Mouse (Mus musculus) retina, adult 2 months (tissue): Measurements from ENCODE around the gene Ube2g2.

Experiments used
- DNase-seq: peaks from one replicate; pipeline ENCODE4 v3.0.0-alpha.2; 2012; ENCODE audit warnings: low read depth, low spot score

Gene Ube2g2

DNA sequence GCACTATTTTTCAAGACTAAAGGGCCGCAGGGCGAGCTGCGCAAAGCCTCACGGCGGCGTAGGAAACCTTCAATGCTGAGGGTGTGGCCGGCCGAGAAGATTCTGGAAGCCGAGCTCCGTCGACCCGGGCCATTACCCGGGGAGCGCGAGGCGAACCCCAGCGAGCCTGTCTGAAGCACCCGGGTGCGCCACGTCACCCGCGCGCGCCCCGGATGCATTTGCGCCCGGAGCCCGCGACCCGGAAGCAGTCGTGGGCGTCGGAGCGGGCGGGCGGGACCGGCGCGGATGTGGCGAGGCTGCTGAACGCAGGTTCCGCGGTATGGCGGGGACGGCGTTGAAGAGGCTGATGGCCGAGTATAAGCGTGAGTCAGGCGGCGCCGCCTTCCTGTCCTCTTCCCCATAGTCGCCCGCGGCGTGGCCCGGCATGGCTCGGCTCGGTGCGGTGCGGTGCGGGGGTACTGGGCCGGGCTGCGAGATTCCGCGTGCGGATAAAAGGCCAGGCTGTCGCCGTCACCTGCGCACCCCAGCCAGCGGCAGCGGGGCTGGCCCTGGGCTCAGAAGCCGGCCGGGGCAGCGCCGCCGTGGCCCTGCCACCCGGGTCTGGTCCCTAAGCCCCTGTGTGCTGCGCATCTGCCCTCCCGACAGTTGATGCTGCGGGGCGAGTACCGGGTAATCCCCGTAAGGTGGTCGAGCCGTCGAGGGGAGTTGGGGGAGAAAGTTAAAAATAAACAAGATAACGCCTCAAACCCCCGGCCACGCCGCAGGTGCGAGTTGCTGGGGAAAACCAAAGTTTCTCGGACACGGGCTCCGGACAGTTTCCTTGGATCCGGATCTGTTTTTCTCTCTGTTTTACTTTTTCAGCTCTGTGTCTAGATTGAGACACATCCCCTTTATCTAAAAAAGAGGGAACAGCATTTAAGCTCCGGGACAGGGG is at the start of gene Ube2g2:
Ube2g2 (plus strand) TSS at position 221 of the 934 bp plus-strand sequence.
- DNase-seq: peak; percentile 84

- no peak for DNase-seq
Measured at GRCm38 (mm10) chr10:77573162-77573561, 48.9 kb upstream of the Ube2g2 start.

GRCm38 (mm10) chr10:77580027-77580920 is 41.8 kb upstream of the Ube2g2 start:
- DNase-seq: no peak

DNA sequence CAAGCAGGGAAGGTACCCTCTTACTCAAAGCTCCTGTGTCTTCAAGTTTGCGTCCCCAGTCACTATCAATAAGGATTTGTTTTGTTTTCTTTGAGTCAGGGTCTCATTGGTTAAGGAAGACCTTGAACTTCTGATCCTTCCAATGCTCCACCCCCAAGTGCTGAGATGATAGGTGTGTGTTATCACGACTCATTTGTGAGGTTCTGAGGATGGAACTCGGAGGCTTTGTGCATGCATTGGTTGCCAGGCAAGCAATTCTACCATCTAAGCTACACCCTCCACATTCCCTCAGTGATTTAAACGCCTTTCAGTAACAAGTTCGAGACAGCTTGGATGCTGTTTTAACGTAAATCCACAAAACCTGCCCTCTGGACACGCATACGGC is 41.1 kb upstream of the Ube2g2 start:
- DNase-seq: no peak

GRCm38 (mm10) chr10:77581408-77582284 is 40.4 kb upstream of the Ube2g2 start, which contains the start of gene Pttg1ip:
Gene Pttg1ip (plus strand): TSS chr10:77581720.
- peak; percentile 94 for DNase-seq

DNA sequence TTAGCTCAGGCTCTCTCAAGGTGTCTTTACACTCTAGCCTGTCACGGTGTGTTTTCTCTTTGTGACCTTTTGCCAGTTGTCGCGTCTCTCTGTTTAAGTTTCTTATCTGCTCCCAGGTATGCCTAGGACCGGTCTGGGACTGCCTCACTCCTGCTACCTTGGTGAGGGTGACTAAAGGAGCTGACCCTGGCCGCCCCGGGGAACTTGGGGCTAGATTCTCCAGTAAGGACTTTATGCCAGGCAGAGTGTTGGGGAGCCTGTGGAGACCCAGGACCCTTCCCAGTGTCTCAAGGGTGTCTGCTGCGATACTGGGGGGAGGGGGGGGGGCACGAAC is 39.8 kb upstream of the Ube2g2 start:
- DNase-seq: no peak

DNA sequence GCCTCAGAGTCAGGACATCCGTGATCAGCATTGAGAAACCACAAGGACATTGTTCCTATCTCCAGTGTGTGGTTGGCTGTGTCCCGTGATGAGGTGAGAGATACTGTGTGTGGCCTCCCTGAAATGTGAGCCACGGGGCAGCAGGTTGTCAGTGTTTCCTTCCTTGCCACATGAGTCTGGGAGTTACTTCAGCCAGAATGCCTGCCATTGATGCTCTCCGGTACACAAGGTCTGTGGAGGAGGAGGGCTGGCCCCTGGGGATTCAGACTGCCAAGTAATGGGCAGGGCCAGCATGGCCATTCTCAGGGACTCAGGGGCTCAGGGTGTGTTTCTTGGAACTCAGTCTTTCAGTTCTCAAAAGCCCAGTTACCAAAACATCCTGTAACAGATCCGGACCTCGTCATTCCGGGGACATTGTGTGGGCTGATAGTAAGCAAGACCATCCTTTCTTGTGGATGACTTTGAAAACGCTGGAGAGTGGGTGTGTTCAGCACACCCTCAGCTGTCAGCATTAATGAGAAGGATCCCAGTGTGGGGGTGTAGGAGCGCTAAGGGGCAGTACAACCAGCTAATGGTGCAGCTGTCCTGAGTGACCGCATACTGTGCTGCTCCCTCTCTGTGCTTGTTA is 38.2 kb upstream of the Ube2g2 start:
- no peak for DNase-seq

DNA sequence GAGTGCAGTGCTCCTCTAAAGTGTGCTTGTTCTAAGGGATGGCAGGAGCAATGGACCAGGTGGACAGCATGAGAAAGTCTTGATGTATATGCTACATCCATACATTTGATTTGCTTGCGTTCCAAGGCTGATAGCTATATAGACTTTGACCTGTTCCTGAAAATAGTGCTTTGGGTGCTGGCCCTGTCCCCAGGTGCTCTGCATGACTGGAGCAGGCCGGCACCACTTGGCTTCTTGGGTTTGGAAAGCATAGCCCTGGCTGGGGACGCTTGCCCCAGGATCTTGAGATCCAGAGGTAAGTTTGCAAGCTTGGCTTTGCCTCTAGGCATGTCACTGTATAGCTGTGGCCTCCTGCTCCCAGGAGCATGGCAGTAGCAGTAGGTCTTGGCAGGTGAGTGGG is 35.4 kb upstream of the Ube2g2 start:
- no peak for DNase-seq

DNA sequence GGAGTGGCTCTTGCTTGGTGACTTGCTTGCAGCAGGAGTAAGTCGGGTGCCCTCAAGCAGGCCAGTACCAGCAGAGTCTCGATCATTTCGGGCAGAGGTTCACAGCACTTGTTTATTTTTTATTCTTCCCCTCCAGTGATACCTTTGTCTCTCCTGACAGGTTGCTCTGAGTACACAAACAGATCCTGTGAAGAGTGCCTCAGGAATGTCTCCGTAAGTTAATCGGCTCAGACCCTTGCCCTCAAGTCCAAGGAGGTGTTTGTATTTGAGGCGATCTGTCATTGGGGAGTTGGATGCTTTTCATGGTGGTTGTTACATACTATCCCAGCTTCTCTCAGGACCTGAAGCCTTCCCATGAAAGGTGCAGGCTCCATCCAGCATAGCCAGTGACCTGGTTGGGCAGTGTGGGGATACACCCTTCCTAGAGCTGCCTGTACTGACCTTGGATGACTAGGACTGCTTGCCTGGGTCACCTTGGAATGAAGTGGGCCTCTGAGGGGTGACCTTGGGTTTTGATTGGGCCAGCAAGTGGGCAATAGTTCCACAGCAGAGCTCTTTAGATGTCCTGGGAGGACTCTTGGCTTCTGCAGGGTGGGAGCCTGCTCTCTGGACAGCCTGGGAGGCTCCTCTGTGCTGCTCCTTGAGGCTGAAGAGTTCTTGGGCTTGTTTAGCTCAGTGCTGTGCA is 34.8 kb upstream of the Ube2g2 start:
- DNase-seq: no peak

- DNase-seq: no peak
Measured at GRCm38 (mm10) chr10:77588036-77588435, 34.0 kb upstream of the Ube2g2 start.

DNA sequence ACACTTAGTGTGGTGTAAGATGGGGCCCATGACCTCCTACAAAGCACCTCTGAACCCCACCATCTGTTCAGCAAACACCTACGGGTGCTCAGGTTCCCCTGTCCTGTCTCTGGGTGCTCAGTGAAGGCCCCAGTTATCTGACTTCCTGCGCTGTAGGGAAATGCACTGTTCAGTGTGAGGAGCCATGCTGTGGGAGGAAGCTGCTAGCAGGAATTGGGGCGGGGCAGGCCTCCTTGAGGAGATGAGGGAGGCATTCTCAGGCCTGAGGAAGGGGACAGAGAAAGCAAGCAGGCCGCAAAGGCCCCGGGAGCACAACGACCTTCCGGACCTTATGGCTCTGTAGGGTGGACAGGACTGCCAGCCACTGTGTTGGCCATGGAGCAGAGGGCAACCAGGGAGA is 33.0 kb upstream of the Ube2g2 start:
- DNase-seq: no peak

GRCm38 (mm10) chr10:77589749-77590148 is 32.3 kb upstream of the Ube2g2 start:
- no peak for DNase-seq

DNA sequence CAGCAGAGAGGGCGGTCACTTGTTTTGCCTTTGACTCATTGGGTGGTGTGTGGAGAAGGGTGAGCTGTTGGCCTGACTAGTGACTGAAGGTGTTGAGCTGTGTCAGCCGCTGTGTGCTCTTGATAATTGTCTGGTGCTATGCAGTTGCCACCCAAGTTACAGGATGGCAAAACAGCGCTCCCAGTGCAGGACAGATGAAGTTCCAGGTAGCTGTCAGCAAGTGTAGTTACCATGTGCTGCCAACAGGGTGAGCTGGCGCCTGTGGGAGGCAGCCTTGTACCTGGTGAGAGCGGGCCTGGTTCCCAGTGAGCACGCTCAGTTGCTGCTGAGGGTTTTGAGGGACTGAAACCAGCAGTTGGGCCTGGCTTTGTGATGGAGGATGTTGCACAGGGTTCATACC is 31.3 kb upstream of the Ube2g2 start:
- DNase-seq: no peak

DNA sequence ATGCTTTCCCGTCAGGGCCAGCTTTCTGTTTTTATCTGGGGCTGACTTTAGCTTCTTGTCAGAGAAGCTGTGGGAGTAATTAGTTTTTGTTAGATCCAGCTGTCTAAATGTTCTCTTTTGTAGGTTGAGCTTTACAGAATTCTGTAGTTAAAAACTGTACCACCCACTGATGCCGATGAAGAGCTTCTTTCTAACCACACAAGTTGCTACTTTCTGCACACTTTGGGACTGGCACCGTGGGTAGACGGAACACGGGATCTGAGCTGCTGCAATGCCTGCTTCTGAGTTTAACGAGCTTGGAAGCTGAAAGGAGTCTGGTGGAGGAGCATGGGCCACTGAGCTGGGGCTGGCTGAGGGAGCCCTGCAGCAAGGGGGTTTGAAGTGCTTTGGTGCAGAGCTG is 30.5 kb upstream of the Ube2g2 start:
- DNase-seq: no peak

GRCm38 (mm10) chr10:77596060-77596459 is 26.0 kb upstream of the Ube2g2 start:
- no peak for DNase-seq

DNA sequence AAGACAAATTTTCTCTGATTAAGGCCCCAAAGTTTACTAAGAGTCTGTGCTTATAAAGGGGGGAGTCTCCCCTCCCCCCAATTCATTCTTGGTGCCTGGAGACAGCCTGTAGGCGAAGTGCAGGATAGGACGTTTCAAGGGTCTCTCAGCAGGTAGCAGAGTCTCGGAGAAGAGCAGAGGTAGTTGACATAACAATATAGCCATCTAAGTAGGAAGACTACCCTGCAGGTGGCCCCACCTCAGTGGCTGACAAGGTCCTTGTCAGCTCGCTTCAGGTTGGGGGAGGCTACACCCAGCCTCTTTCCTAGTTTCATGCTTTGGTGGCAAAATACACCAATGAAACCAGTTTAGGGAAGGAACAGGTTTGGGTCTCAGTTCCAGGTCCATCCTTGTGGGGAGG is 19.1 kb upstream of the Ube2g2 start:
- DNase-seq: no peak

GRCm38 (mm10) chr10:77604111-77604510 is 18.0 kb upstream of the Ube2g2 start:
- no peak for DNase-seq

- no peak for DNase-seq
Measured at GRCm38 (mm10) chr10:77604958-77605357, 17.1 kb upstream of the Ube2g2 start.

- DNase-seq: no peak
Measured at GRCm38 (mm10) chr10:77605368-77605767, 16.7 kb upstream of the Ube2g2 start.
